Mouse (Mus musculus): ENCODE measurements around the gene Phox2a. TPM values are rescaled to one million over a fixed set of nuclear protein-coding genes. Genes with fewer than 3 reads are reported as not detected.
A peak's percentile ranks its signal among the peaks of the same experiment; 100 is the strongest.

The Phox2a gene
- polyA plus RNA-seq, 1 experiment from 2014 or later: 1.00 TPM

DNA sequence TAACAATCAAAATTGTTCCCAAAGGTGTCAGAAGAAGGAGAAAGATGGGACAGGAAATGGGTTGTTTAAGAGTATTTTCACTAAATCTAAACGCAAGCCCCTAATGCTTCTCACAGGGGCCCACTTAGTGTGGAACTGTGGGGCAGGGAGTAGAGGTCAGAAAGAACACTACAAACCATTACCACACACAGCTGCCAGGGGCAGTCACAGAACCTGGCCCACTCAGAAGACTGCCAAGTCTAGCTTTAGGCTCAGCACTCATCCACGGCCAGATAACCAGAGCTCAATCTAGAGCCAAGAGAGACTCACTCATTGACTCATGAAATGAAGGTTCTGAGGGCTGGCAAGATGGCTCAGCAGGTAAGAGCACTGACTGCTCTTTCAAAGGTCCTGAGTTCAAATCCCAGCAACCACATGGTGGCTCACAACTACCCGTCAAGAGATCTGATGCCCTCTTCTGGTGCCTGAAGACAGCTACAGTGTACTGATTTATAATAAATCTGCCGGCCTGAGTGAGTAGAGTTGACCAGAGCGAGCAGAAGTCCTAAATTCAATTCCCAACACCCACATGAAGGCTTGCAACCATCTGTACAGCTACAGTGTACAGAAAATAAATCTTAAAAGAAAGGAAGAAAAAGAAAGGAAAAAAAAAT, 17.5 kb downstream of the Phox2a start:
- Histone ChIP-seq H3K9me3 (ENCODE audit: control insufficient read depth, low read length) (no peaks in the 10 kb centered on the region), H3K36me3 (ENCODE audit: control insufficient read depth, insufficient read depth, low read length) (peaks cover 11% of the 10 kb centered on the region), H3K9ac (replicated peaks; ENCODE audit: low read length) (no peak overlapping the region), H3K27me3 (ENCODE audit: control insufficient read depth, insufficient read depth, low read length) (peaks cover 4% of the 10 kb centered on the region; the same call in 1 of the 2 replicates), H3K27ac (replicated peaks; ENCODE audit: low read depth, low read length) (no peak overlapping the region), H3K4me3 (replicated peaks; ENCODE audit: low read depth, low read length) (peak overlapping the region; percentile 58), H3K4me1 (ENCODE audit: control insufficient read depth, insufficient read depth, low read length) (peaks cover 16% of the 10 kb centered on the region; the same call in 1 of the 2 replicates), H3K4me2 (ENCODE audit: low read length) (peak overlapping the region; percentile 98)
- no peak for DNase-seq
- ATAC-seq (ENCODE audit: low FRiP score, low TSS enrichment): no peak
- whole genome bisulfite sequencing: 48% methylated on average over 5 of the region's 5 CpGs

DNA sequence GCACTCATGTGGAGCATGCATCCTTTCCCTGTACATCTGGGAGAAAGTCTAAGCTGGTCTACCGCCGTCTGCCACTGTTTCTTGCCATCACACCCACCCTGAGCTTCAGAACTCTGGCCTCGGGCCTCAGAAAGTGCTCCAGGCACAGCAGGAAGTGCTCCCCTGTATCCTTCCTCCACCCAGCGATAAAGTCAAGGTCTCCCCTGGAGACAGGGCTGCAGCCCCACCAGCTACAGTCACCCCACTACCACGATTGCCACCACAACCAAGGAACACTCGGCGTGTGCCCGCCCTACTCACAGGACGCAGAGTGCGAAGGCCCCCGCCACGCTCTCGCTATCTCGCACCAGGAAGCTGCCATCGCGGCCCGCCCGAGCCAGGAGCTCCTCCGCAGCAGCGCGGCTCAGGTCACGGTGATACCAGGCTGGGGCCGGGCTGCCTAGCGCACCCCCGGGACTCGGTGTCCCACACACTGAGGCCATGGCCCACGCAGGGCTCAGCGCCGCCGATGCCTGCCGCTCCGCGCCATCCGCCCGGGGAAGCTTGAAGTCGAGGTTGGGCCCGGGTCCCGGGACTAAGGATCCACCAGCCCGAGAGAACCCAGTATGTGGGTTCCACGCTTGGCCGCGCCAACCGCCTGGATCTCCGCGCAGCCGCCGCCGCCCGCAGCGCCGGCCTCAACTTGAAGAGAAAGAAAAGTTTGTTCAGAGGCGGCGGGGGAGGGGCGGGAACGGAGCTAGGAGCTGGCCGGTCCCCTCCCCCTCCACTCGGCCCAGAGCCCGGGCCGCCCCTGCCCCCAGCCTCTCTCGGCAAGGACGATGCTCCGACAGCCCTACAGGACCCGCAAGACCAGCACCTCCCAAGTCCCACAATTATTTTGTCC, 18.4 kb downstream of the Phox2a start:
- Histone ChIP-seq H3K9me3 (ENCODE audit: control insufficient read depth, low read length) (no peaks in the 10 kb centered on the region), H3K27me3 (ENCODE audit: control insufficient read depth, insufficient read depth, low read length) (peaks cover 4% of the 10 kb centered on the region; the same call in 1 of the 2 replicates), H3K4me3 (replicated peaks; ENCODE audit: low read depth, low read length) (peak overlapping the region; percentile 58), H3K4me2 (ENCODE audit: low read length) (peak overlapping the region; percentile 98), H3K27ac (replicated peaks; ENCODE audit: low read depth, low read length) (peak overlapping the region; percentile 78), H3K9ac (replicated peaks; ENCODE audit: low read length) (peak overlapping the region; percentile 66), H3K4me1 (ENCODE audit: control insufficient read depth, insufficient read depth, low read length) (peaks cover 16% of the 10 kb centered on the region; the same call in 1 of the 2 replicates), H3K36me3 (ENCODE audit: control insufficient read depth, insufficient read depth, low read length) (peaks cover 10% of the 10 kb centered on the region; the same call in 1 of the 2 replicates)
- under 1% methylated on average over 63 of the region's 63 CpGs for WGBS
- DNase-seq: peak; percentile 80
- ATAC-seq (ENCODE audit: low FRiP score, low TSS enrichment): peak; percentile 51

GRCm38 (mm10) chr7:101837154-101837605, 19.1 kb downstream of the Phox2a start:
- Histone ChIP-seq H3K9ac (replicated peaks; ENCODE audit: low read length) (peak overlapping the region; percentile 53), H3K4me2 (ENCODE audit: low read length) (peak overlapping the region; percentile 98), H3K9me3 (ENCODE audit: control insufficient read depth, low read length) (no peaks in the 10 kb centered on the region), H3K36me3 (ENCODE audit: control insufficient read depth, insufficient read depth, low read length) (peaks cover 3% of the 10 kb centered on the region; the same call in 1 of the 2 replicates), H3K4me3 (replicated peaks; ENCODE audit: low read depth, low read length) (peak overlapping the region; percentile 58), H3K27ac (replicated peaks; ENCODE audit: low read depth, low read length) (peak overlapping the region; percentile 78), H3K4me1 (ENCODE audit: control insufficient read depth, insufficient read depth, low read length) (peaks cover 16% of the 10 kb centered on the region; the same call in 1 of the 2 replicates), H3K27me3 (ENCODE audit: control insufficient read depth, insufficient read depth, low read length) (peaks cover 4% of the 10 kb centered on the region; the same call in 1 of the 2 replicates)
- DNase-seq (peak; percentile 50), ATAC-seq (ENCODE audit: low FRiP score, low TSS enrichment) (peak; percentile 9; the same call in 1 of the 2 replicates)
- WGBS: under 1% methylated on average over 20 of the region's 20 CpGs

- peak within 1 kb of the TSS; percentile 78 for H3K27ac ChIP-seq (replicated peaks; ENCODE audit: low read depth, low read length)
- H3K4me2 ChIP-seq (ENCODE audit: low read length): peak within 1 kb of the TSS; percentile 98
- ATAC-seq (ENCODE audit: low FRiP score, low TSS enrichment) (peak; percentile 64; the same call in 1 of the 2 replicates), DNase-seq (peak; percentile 84)
- H3K4me3 ChIP-seq (replicated peaks; ENCODE audit: low read depth, low read length): peak within 1 kb of the TSS; percentile 58
- peaks cover 4% of the 10 kb centered on the region; the same call in 1 of the 2 replicates for H3K27me3 ChIP-seq (ENCODE audit: control insufficient read depth, insufficient read depth, low read length)
- peaks cover 16% of the 10 kb centered on the region; the same call in 1 of the 2 replicates for H3K4me1 ChIP-seq (ENCODE audit: control insufficient read depth, insufficient read depth, low read length)
- peak within 1 kb of the TSS; percentile 53 for H3K9ac ChIP-seq (replicated peaks; ENCODE audit: low read length)
- H3K9me3 ChIP-seq (ENCODE audit: control insufficient read depth, low read length): no peaks in the 10 kb centered on the region
- WGBS: under 1% methylated on average over 64 of the region's 64 CpGs
- no peaks in the 10 kb centered on the region for H3K36me3 ChIP-seq (ENCODE audit: control insufficient read depth, insufficient read depth, low read length)
Measured at GRCm38 (mm10) chr7:101837606-101838471, 19.7 kb downstream of the Phox2a start, which contains the start of gene Inppl1. TSS of gene Inppl1 (minus strand) at chr7:101838229.

DNA sequence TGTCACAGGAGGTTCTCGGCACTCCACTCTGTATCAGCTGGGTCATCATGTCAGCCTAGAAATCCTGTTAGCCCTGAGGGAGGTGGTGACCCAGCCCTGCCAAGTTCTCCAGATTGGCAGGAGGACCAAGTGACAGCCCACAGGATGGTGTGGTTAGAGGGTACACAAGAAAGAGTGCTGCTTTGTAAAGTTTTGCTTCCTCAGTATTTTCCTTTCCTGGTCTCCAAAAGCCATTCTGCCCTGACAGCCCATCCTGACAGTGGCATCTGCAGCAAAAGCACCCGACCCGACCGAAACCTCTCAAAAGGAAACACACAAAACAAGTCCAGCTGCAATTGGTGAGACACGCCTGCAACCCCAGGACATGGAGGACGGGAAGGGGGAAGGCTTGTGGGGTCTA, 26.1 kb downstream of the Phox2a start:
- H3K9ac ChIP-seq (replicated peaks; ENCODE audit: low read length): no peak overlapping the region
- H3K9me3 ChIP-seq (ENCODE audit: control insufficient read depth, low read length): no peaks in the 10 kb centered on the region
- WGBS: 85% methylated on average over 6 of the region's 6 CpGs
- ATAC-seq (ENCODE audit: low FRiP score, low TSS enrichment) (no peak), DNase-seq (no peak)
- H3K4me1 ChIP-seq (ENCODE audit: control insufficient read depth, insufficient read depth, low read length): no peaks in the 10 kb centered on the region
- no peak overlapping the region for H3K27ac ChIP-seq (replicated peaks; ENCODE audit: low read depth, low read length)
- no peaks in the 10 kb centered on the region for H3K27me3 ChIP-seq (ENCODE audit: control insufficient read depth, insufficient read depth, low read length)
- H3K36me3 ChIP-seq (ENCODE audit: control insufficient read depth, insufficient read depth, low read length): no peaks in the 10 kb centered on the region
- no peak overlapping the region for H3K4me3 ChIP-seq (replicated peaks; ENCODE audit: low read depth, low read length)
- no peak overlapping the region for H3K4me2 ChIP-seq (ENCODE audit: low read length)

- Histone ChIP-seq H3K36me3 (ENCODE audit: control insufficient read depth, insufficient read depth, low read length) (no peaks in the 10 kb centered on the region), H3K9ac (replicated peaks; ENCODE audit: low read length) (no peak overlapping the region), H3K4me1 (ENCODE audit: control insufficient read depth, insufficient read depth, low read length) (no peaks in the 10 kb centered on the region), H3K27me3 (ENCODE audit: control insufficient read depth, insufficient read depth, low read length) (no peaks in the 10 kb centered on the region), H3K4me3 (replicated peaks; ENCODE audit: low read depth, low read length) (no peak overlapping the region), H3K27ac (replicated peaks; ENCODE audit: low read depth, low read length) (no peak overlapping the region), H3K4me2 (ENCODE audit: low read length) (no peak overlapping the region), H3K9me3 (ENCODE audit: control insufficient read depth, low read length) (no peaks in the 10 kb centered on the region)
- 88% methylated on average over 1 of the region's 1 CpGs for WGBS
- no peak for ATAC-seq (ENCODE audit: low FRiP score, low TSS enrichment)
- DNase-seq: no peak
Measured at GRCm38 (mm10) chr7:101847934-101848333, 29.8 kb downstream of the Phox2a start.

GRCm38 (mm10) chr7:101851689-101852088, 33.6 kb downstream of the Phox2a start:
- DNase-seq (no peak), ATAC-seq (ENCODE audit: low FRiP score, low TSS enrichment) (no peak)
- no peak overlapping the region for H3K9ac ChIP-seq (replicated peaks; ENCODE audit: low read length)
- no peaks in the 10 kb centered on the region for H3K27me3 ChIP-seq (ENCODE audit: control insufficient read depth, insufficient read depth, low read length)
- no peaks in the 10 kb centered on the region for H3K9me3 ChIP-seq (ENCODE audit: control insufficient read depth, low read length)
- no peak overlapping the region for H3K27ac ChIP-seq (replicated peaks; ENCODE audit: low read depth, low read length)
- 86% methylated on average over 6 of the region's 6 CpGs for WGBS
- no peak overlapping the region for H3K4me2 ChIP-seq (ENCODE audit: low read length)
- no peaks in the 10 kb centered on the region for H3K4me1 ChIP-seq (ENCODE audit: control insufficient read depth, insufficient read depth, low read length)
- no peaks in the 10 kb centered on the region for H3K36me3 ChIP-seq (ENCODE audit: control insufficient read depth, insufficient read depth, low read length)
- no peak overlapping the region for H3K4me3 ChIP-seq (replicated peaks; ENCODE audit: low read depth, low read length)

DNA sequence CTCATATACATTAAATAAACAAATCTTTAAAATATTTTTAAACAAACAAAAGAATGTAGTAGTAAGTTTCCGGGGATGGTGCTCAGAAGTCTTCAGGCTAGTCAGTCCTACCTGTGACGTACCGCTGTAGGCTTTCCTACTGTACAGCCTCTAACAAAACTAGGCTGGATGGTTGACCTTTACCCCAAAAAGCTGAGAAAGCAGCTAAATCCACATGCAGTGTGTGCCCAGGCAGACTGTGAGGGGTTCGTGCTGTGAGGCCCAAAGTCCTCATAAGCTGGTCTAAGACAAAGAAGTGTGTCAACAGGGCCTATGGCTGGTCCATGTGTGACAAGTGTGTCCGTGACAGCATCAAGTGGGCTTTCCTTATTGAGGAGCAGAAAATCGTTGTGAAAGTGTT, 34.7 kb downstream of the Phox2a start:
- no peaks in the 10 kb centered on the region for H3K36me3 ChIP-seq (ENCODE audit: control insufficient read depth, insufficient read depth, low read length)
- H3K4me3 ChIP-seq (replicated peaks; ENCODE audit: low read depth, low read length): no peak overlapping the region
- ATAC-seq (ENCODE audit: low FRiP score, low TSS enrichment): no peak
- no peaks in the 10 kb centered on the region for H3K9me3 ChIP-seq (ENCODE audit: control insufficient read depth, low read length)
- no peaks in the 10 kb centered on the region for H3K4me1 ChIP-seq (ENCODE audit: control insufficient read depth, insufficient read depth, low read length)
- no peaks in the 10 kb centered on the region for H3K27me3 ChIP-seq (ENCODE audit: control insufficient read depth, insufficient read depth, low read length)
- WGBS: 87% methylated on average over 6 of the region's 6 CpGs
- H3K9ac ChIP-seq (replicated peaks; ENCODE audit: low read length): no peak overlapping the region
- DNase-seq: no peak
- H3K4me2 ChIP-seq (ENCODE audit: low read length): no peak overlapping the region
- no peak overlapping the region for H3K27ac ChIP-seq (replicated peaks; ENCODE audit: low read depth, low read length)

Data from midbrain, embryonic 14.5 days (tissue).